Mouse (Mus musculus) gastrocnemius, adult 18-20 months (tissue): Measurements from ENCODE around the gene D17H6S53E. TPM values are rescaled to one million over a fixed set of nuclear protein-coding genes. Genes with fewer than 3 reads are reported as not detected.
"Not testable (repeated sequence)": the region's sequence is repeated elsewhere in the genome, so short reads cannot be mapped to it uniquely, and the experiment has no call there.

ENCODE experiments used
- DNase-seq: peaks from one replicate; pipeline ENCODE4 v3.0.0; 2021; ENCODE audit warnings: low spot score
- total RNA-seq, 2 experiments: library from RNA; stranded (reverse); gene quantifications; 2 replicates each; pipeline ENCODE4 v1.2.3; 2021

The D17H6S53E gene
- total RNA-seq, 2 experiments from 2014 or later, result 12.6 to 16.6 TPM

GRCm38 (mm10) chr17:35100196-35100765 lies 25.9 kb upstream of the D17H6S53E start:
- DNase-seq, result no peak

- DNase-seq, result no peak
Measured at GRCm38 (mm10) chr17:35101161-35101560, 25.0 kb upstream of the D17H6S53E start.

- no peak for DNase-seq
Measured at GRCm38 (mm10) chr17:35102299-35102698, 23.9 kb upstream of the D17H6S53E start.

GRCm38 (mm10) chr17:35103221-35103690 lies 22.9 kb upstream of the D17H6S53E start:
- peak; percentile 51 for DNase-seq

- DNase-seq, result no peak
Measured at GRCm38 (mm10) chr17:35104079-35104478, 22.1 kb upstream of the D17H6S53E start.

GRCm38 (mm10) chr17:35104754-35105153 lies 21.4 kb upstream of the D17H6S53E start:
- DNase-seq, result no peak

- DNase-seq, result no peak
Measured at GRCm38 (mm10) chr17:35105740-35106389, 20.3 kb upstream of the D17H6S53E start.

- no peak for DNase-seq
Measured at GRCm38 (mm10) chr17:35106522-35106921, 19.7 kb upstream of the D17H6S53E start.

GRCm38 (mm10) chr17:35108097-35108496 lies 18.1 kb upstream of the D17H6S53E start, which contains the start of gene Ly6g5c:
TSS of gene Ly6g5c (plus strand) at chr17:35108279.
- DNase-seq, result no peak

- no peak for DNase-seq
Measured at GRCm38 (mm10) chr17:35111774-35112173, 14.4 kb upstream of the D17H6S53E start.

- DNase-seq, result no peak
Measured at GRCm38 (mm10) chr17:35115046-35116019, 10.8 kb upstream of the D17H6S53E start, which contains the start of gene Ly6g5b. TSS of gene Ly6g5b (minus strand) at chr17:35115428.

GRCm38 (mm10) chr17:35120745-35121142 lies 5.4 kb upstream of the D17H6S53E start:
- DNase-seq, result peak; percentile 47

GRCm38 (mm10) chr17:35121143-35121799 lies 4.9 kb upstream of the D17H6S53E start, which contains the start of gene Gpank1:
TSS of gene Gpank1 (plus strand) at chr17:35121455.
- DNase-seq, result peak; percentile 98

GRCm38 (mm10) chr17:35121871-35122303 lies 4.3 kb upstream of the D17H6S53E start, which contains the start of gene Csnk2b:
TSS of gene Csnk2b (minus strand) at chr17:35122053.
- no peak for DNase-seq

GRCm38 (mm10) chr17:35123287-35123686 lies 2.9 kb upstream of the D17H6S53E start:
- not testable (repeated sequence) for DNase-seq

GRCm38 (mm10) chr17:35124261-35124896 lies 1.8 kb upstream of the D17H6S53E start:
- DNase-seq, result not testable (repeated sequence)

GRCm38 (mm10) chr17:35125081-35125480 lies 1.1 kb upstream of the D17H6S53E start:
- DNase-seq, result no peak

GRCm38 (mm10) chr17:35125578-35125977 lies 595 bp upstream of the D17H6S53E start:
- no peak for DNase-seq

- DNase-seq, result no peak
Measured at GRCm38 (mm10) chr17:35127017-35127416, 844 bp downstream of the D17H6S53E start.

GRCm38 (mm10) chr17:35128996-35129395 lies 2.8 kb downstream of the D17H6S53E start:
- no peak for DNase-seq
